Mouse (Mus musculus) urinary bladder, postnatal 4 days (tissue): ENCODE measurements around the gene Il12b.
"Not testable (repeated sequence)": the region's sequence is repeated elsewhere in the genome, so short reads cannot be mapped to it uniquely, and the experiment has no call there.

Source experiments
- DNase-seq, 2 experiments: peaks; one replicate each; pipeline ENCODE4 v3.0.0; 2021 to 2022; ENCODE audit warnings: low spot score in 2 of 2

Il12b gene

DNA sequence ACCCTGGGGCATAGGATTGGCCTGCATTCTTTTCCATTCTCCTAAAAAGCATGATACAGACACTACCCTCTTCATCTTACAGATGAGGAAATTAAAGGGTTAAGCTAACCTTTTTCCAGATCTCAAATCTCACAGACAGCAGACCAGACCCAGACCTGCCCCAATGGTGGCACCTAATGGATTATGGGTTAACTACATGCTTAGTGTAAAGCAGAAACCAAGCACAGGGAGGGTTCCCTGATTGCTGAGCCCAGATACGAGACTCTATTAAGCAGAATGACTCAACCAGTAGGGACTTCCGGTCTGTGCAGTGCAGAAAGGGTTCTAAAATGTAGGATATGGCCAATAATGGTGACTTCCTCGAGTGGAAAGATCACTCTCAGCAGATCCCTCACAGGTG is 10.6 kb downstream of the Il12b start:
- DNase-seq = no peak

- DNase-seq = no peak
Observed at GRCm38 (mm10) chr11:44412276-44412675, 12.4 kb downstream of the Il12b start.

DNA sequence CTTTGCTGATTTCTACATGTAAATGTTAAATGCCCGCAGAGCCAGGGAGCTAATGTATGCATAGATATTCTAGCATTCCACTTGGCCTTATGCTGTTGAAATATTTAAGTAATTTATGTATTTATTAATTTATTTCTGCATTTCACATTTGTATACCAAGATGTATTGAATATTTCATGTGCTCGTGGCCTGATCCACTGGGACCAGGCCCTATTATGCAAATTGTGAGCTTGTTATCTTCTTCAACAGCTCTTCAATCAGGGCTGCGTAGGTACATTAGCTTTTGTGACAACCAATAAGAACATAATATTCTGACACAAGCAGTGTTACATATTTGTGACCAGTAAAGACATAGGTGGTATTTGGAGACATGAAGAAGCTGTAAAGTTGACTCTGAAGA is 13.5 kb downstream of the Il12b start:
- no peak for DNase-seq

DNA sequence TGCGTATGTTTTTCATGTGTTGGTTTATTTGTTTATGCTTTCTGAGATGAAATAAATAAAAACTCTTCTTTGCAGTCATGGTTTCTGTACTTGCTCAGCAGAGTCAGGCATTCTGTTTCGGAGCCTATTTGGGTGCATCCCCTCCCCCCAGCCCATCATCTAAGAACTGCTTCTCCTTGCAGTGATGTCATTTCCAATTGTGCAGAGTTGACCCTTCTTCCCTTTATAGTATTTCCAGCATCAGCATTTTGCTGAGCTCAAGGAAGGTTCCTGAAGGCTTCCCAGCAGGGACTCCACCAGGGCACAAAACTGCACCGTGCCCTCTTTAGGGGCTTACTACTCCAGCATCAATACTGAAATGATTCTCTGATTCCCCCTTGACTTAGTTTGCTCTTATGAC is 14.7 kb downstream of the Il12b start:
- no peak for DNase-seq

- no peak for DNase-seq
Observed at GRCm38 (mm10) chr11:44417403-44417802, 17.5 kb downstream of the Il12b start.

DNA sequence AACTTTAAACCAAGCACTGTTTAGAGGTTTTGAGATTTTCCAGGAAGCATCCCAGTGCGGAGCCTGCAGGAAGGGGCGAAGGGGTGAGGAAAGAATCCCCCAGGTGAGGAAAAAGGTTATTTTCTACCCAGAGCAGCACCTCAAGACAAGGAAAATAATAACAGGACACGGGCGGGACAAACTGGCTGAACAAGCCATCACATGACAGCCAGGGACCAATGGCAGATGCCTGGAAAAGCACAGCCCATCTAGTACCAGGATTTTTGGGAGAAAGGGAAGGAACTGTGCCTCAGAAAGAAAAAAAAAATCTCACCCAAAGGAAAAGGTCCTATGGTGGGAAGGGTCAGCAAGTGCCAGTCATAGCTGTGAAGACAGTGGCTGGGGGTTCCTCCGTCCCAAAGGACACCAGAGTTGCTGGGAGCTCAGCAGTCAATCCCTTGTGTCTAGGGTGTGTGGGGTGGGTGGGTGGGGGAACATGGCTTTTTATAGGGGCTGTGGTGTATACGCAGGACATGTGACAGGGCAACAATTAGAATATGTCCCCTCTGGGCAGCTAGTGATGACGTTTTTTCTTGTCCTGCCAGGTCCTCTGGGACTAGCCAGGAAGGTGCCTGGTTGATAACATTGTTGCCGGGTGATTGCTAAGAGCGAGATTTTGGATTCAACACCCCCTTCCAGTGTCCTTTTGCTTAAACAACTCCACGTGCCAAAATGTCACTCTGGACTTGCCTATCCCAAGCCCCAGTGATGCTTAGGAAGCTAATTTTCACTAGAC is 22.7 kb downstream of the Il12b start:
- DNase-seq = no peak

DNA sequence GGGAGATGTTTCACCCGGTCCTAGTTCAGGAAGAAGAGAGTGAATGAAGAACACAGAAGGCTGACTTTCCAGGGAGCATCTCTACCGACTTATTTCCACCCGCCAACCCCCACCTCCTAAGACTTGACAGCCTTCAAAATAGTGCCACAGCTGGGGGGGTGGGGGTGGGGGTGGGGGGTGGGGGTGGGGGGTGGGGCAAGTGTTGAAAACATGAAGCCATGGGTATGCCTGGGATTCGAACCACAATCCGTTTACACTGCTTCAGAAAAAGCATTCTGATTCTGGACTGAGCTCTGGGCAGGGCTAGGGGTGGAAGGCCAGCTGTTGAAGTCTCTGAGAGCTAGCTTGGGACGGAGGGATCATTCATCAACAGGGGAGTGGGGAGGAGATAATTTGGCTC is 23.4 kb downstream of the Il12b start:
- DNase-seq = no peak

DNA sequence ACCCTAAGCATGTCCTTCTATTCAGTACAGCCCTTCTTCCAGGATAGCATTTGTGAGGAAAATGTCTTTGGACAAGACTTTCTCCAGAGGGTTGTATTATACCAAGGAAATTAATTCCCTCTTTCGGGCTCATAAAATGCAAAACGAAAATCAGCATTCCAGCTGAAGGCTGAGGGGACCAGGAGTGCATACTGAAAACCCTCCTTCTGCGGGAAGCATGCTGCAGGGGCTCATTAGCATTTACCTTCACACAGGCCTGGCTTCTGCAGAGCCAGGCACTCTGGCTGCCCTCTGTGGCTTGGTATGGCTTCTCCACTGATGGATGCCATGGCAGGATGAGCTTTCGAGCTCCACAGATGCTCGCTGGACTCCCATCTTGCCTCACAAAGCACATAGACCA is 24.1 kb downstream of the Il12b start:
- no peak for DNase-seq

- DNase-seq = no peak
Observed at GRCm38 (mm10) chr11:44425006-44425405, 25.1 kb downstream of the Il12b start.

DNA sequence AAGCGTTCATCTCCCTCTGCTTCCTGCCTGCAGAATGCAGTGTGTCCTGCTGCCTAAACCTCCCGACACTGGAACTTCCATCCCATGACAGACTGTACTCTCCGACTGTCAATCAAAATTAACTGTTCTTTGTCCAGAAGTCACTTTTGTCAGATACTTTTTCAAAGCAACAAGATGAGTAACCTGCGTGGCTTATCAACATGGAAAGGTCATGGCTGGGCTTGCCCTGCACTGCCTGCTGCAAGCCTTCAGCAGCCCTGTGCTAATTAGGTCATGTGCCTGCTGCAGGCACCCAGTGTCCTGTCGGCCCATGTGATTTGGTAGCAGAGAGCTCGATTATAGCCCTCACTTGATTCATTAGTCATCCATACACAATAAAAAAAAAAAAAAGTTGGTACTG is 25.8 kb downstream of the Il12b start:
- DNase-seq = no peak

DNA sequence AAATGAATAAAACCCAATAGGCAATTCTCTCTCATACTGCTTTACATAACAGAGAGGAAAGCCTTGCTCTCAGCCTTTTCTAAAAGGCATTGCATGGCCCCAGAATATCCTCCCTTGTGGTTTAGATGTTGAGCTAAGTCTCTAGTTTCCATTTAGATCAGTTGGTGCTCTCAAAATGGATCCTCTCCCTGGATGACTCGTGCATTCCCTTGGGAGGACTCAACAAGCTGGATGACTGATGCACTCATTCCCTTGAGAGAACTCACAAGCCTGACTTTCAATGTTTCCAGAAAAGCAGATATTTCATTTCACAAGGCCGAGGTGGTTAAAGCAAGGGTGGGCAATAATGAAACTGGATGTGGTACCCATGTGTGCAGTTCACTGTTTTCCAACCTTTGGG is 28.1 kb downstream of the Il12b start:
- DNase-seq = no peak

DNA sequence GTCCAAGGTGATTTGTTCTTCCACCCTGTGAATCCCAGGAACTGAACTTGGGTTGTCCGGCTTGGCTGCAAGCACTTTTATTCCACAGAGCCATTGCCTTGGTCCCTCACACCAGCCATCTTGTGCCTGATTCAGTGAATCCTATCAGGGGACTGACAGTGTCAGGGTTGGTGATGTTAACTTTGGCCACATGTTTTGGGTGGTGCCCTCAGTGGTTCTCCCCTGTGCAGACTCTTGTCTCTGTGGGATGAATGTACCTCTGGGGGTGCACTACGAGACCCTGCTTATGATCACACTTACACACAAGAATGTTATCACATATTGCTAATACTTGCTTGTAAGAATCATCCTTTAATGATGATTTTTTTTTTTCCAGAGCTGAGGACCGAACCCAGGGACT is 30.2 kb downstream of the Il12b start:
- no peak for DNase-seq

GRCm38 (mm10) chr11:44437786-44438185 is 37.9 kb downstream of the Il12b start:
- no peak for DNase-seq

GRCm38 (mm10) chr11:44451046-44451445 is 51.2 kb downstream of the Il12b start:
- DNase-seq = no peak

DNA sequence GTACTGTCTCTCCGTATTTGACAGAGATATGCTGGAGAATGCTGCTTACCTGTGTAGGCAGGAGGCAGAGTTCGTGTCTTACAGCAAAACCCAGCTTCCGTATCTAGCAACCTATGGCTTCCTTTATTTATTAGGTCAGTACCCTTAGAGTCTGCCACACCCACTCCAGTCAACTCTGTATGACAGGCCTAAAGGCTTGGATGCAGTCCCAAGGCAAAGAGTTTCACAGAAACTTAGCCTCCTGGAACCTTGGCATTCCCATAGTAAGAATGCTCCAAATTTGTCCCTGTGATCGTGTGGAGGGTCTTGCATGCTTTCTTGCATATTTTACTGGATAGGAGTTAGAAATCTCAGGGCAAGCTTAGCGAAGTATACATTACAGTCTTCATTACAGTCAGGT is 52.2 kb downstream of the Il12b start:
- DNase-seq = not testable (repeated sequence)

DNA sequence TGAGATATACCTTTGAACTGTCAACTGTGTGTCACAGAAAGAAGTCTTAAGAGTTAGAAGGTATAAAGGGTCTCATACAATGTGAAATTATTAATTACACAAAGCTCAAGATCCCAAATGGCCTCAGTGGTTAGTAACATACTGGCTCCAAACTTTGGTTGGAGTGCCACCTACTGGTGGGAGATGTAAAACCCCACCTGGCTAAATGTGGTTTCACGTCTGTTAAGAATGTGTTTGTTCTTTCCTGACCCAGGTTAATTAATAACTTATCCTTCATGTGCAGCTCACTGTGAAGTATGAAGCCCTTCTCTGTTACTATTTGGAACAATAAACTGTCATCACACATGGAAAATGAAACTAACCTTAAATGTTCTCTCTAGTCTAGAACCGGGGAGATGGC is 53.6 kb downstream of the Il12b start:
- no peak for DNase-seq

GRCm38 (mm10) chr11:44461493-44461892 is 61.6 kb downstream of the Il12b start:
- DNase-seq = no peak
